Mouse (Mus musculus): ENCODE data around the gene Cela3a. TPM values are rescaled to one million over a fixed set of nuclear protein-coding genes. Genes with fewer than 3 reads are reported as not detected.

The Cela3a gene
- total and polyA plus RNA-seq, 3 experiments = not detected

DNA sequence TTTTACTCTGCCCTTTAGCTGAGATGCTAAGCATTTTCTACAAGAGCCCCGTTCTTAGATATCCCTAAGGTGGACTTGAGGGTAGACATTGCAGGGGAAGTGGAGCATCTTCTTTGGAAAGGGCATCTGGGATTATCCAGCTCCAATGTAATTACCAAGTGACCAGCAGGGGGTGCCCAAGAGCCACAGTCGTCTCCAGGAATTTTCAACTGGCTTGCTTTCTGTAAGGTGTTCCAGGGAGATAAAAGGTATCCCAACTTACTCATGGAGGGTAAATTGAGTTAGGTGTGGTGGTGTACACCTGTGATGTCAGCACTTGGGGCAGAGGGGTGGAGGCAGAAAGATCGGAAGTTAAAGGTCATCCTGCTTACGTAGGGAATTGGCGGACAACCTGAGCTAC is 34.0 kb upstream of the Cela3a start:
- Histone ChIP-seq H3K4me1 (ENCODE audit: control insufficient read depth in 1 of 2, insufficient read depth in 2 of 2, low read length in 2 of 2) (peaks cover 0 to under 1% of the 10 kb centered on the region in 2 experiments; a peak in 1 of 4 replicates), H3K9ac (ENCODE audit: control insufficient read depth, low read depth, low read length, poor library complexity, severe bottlenecking) (no peak overlapping the region), H3K4me3 (ENCODE audit: control insufficient read depth in 1 of 2, insufficient read depth in 1 of 2, low read depth in 2 of 2, low read length in 2 of 2) (no peak overlapping the region), H3K36me3 (ENCODE audit: control insufficient read depth in 1 of 2, insufficient read depth in 2 of 2, low read length in 2 of 2) (no peaks in the 10 kb centered on the region; a peak in 1 of 4 replicates), H3K79me2 (ENCODE audit: control insufficient read depth, insufficient read depth, low read length, poor library complexity) (no peaks in the 10 kb centered on the region), H3K27ac (ENCODE audit: control insufficient read depth, low read depth, low read length) (no peak overlapping the region), H3K9me3 (replicated peaks; ENCODE audit: insufficient read depth, low read length) (no peaks in the 10 kb centered on the region), H3K27me3 (ENCODE audit: control insufficient read depth in 1 of 2, insufficient read depth in 2 of 2, low read length in 2 of 2) (no peaks in the 10 kb centered on the region)
- DNase-seq (ENCODE audit: low read depth, low spot score) = peak; percentile 42
- TF ChIP-seq MAFK (IDR thresholded peaks at IDR 0.05; ENCODE audit: borderline replicate concordance, low read depth, low read length) = no peak
- peak; percentile 74 to 83 (median 79) for TF ChIP-seq CTCF (IDR thresholded peaks at IDR 0.05 in 2 of 3, conservative IDR thresholded peaks at IDR 0.05 in 1 of 3; ENCODE audit: control insufficient read depth in 1 of 3, insufficient read depth in 1 of 3, low read depth in 2 of 3, low read length in 3 of 3, poor library complexity in 1 of 3, severe bottlenecking in 1 of 3)
- TF ChIP-seq TCF12 (IDR thresholded peaks at IDR 0.05; ENCODE audit: low read depth, low read length) = no peak
- TF ChIP-seq POLR2AphosphoS2 (IDR thresholded peaks at IDR 0.05; ENCODE audit: low read length) = no peak
- no peak for TF ChIP-seq GATA1 (IDR thresholded peaks at IDR 0.05; ENCODE audit: low read depth, low read length)
- peak; percentile 60 for TF ChIP-seq SMC3 (IDR thresholded peaks at IDR 0.05; ENCODE audit: low read depth, low read length)
- no peak for TF ChIP-seq MYB (IDR thresholded peaks at IDR 0.05; ENCODE audit: low read depth, low read length)
- TF ChIP-seq UBTF (IDR thresholded peaks at IDR 0.05; ENCODE audit: borderline replicate concordance, insufficient read depth, low read depth, low read length) = no peak
- TF ChIP-seq E2F4 (IDR thresholded peaks at IDR 0.05; ENCODE audit: borderline replicate concordance, low read depth, low read length) = no peak
- TF ChIP-seq ZC3H11A (IDR thresholded peaks at IDR 0.05; ENCODE audit: low read depth, low read length) = peak; percentile 44
- TF ChIP-seq ETS1 (IDR thresholded peaks at IDR 0.05; ENCODE audit: low read depth, low read length) = no peak
- TF ChIP-seq ZNF384 (IDR thresholded peaks at IDR 0.05; ENCODE audit: low read depth, low read length) = no peak
- peak; percentile 78 for TF ChIP-seq RAD21 (IDR thresholded peaks at IDR 0.05; ENCODE audit: low read depth, low read length)
- TF ChIP-seq TBP (IDR thresholded peaks at IDR 0.05; ENCODE audit: low read depth, low read length) = no peak
- no peak for TF ChIP-seq MEF2A (IDR thresholded peaks at IDR 0.05; ENCODE audit: extremely low read depth, insufficient replicate concordance, low read depth, low read length, poor library complexity, severe bottlenecking)
- no peak for TF ChIP-seq POLR2AphosphoS5 (IDR thresholded peaks at IDR 0.05; ENCODE audit: borderline replicate concordance, low read depth, low read length)
- no peak for TF ChIP-seq HCFC1 (IDR thresholded peaks at IDR 0.05; ENCODE audit: low read depth, low read length)
- TF ChIP-seq BHLHE40 (IDR thresholded peaks at IDR 0.05; ENCODE audit: borderline replicate concordance, low read depth, low read length) = no peak

DNA sequence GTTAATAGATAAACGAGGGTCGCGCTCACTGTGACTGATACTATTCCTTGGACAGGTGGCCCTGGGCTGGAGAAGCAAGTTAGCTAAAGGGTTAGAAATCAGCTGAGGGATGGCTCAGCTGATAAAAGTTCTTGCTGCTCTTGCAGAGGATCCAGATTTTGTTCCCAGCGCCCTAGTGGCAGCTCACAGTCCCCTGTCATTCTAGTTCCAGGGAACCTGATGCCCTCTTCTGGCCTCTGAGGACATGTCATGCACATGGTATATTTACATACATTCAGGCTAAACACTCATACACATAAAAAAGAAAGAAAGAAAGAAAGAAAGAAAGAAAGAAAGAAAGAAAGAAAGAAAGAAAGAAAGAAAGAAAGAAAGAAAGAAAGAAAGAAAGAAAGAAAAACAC is 31.7 kb upstream of the Cela3a start:
- Histone ChIP-seq H3K27me3 (ENCODE audit: control insufficient read depth in 1 of 2, insufficient read depth in 2 of 2, low read length in 2 of 2) (no peaks in the 10 kb centered on the region), H3K79me2 (ENCODE audit: control insufficient read depth, insufficient read depth, low read length, poor library complexity) (no peaks in the 10 kb centered on the region), H3K4me3 (ENCODE audit: control insufficient read depth in 1 of 2, insufficient read depth in 1 of 2, low read depth in 2 of 2, low read length in 2 of 2) (no peak overlapping the region), H3K4me1 (ENCODE audit: control insufficient read depth in 1 of 2, insufficient read depth in 2 of 2, low read length in 2 of 2) (peaks cover 0 to 5% of the 10 kb centered on the region in 2 experiments; a peak in 1 of 4 replicates), H3K36me3 (ENCODE audit: control insufficient read depth in 1 of 2, insufficient read depth in 2 of 2, low read length in 2 of 2) (no peaks in the 10 kb centered on the region; a peak in 1 of 4 replicates), H3K27ac (ENCODE audit: control insufficient read depth, low read depth, low read length) (no peak overlapping the region), H3K9ac (ENCODE audit: control insufficient read depth, low read depth, low read length, poor library complexity, severe bottlenecking) (no peak overlapping the region), H3K9me3 (replicated peaks; ENCODE audit: insufficient read depth, low read length) (no peaks in the 10 kb centered on the region)
- TF ChIP-seq CHD2 (IDR thresholded peaks at IDR 0.05; ENCODE audit: low read length) (no peak), CTCF (IDR thresholded peaks at IDR 0.05 in 2 of 3, conservative IDR thresholded peaks at IDR 0.05 in 1 of 3; ENCODE audit: control insufficient read depth in 1 of 3, insufficient read depth in 1 of 3, low read depth in 2 of 3, low read length in 3 of 3, poor library complexity in 1 of 3, severe bottlenecking in 1 of 3) (peak in 2 of 3 experiments; percentile 25 to 40; a peak in 3 of 6 replicates), SMC3 (IDR thresholded peaks at IDR 0.05; ENCODE audit: low read depth, low read length) (peak; percentile 12; the same call in 1 of the 2 replicates), MAFK (IDR thresholded peaks at IDR 0.05; ENCODE audit: borderline replicate concordance, low read depth, low read length) (no peak), EP300 (IDR thresholded peaks at IDR 0.05; ENCODE audit: low read depth in 1 of 2, low read length in 2 of 2) (no peak)
- peak; percentile 30 for DNase-seq (ENCODE audit: low read depth, low spot score)

Data from MEL (cell line).